Mouse (Mus musculus) retina, embryonic 14.5 days (tissue): Measurements from ENCODE around the gene Ypel2.

Experiments used
- DNase-seq: peaks from one replicate; pipeline ENCODE4 v3.0.0-alpha.2; 2015; ENCODE audit warnings: low spot score

Gene Ypel2

GRCm38 (mm10) chr11:86962362-86962761 lies 31.1 kb downstream of the Ypel2 start:
- no peak for DNase-seq

DNA sequence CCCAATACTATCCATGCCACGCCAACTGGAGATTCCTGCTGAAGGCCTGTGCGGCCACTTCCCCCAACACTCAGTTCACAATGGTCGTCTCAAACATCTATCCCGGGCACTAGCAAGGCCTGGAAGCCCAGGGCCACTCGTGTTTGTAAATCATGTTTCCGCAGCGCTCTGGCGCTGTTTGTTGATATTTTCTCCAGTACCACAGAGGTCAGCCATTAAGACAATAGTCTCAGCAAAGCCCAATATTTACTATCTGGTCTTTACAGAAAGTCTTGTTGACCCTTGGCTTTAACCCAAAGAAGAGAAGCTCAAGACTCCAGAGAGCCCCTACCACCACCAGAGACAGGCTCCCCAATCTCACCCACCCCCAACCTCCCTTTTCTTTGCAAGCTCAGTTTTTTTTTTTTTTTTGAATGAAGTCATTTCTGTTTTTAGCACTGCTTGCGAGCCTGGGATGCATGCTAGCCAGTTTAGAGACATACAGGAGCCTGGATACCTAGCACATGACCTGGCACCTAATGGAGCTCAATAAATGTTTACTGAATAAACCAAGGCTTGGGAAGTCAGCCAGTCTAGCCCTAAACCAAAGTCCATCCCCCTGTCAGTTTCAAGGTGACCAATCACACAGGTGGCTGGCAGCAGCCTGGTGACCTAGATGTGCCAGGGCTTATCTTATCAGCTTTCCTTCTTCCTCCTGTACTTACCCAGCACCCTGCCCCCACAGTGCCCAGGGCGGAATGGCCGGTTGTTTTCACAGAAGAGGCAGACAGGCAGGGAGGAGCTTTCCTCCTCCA lies 31.8 kb downstream of the Ypel2 start:
- DNase-seq = peak; percentile 59

- no peak for DNase-seq
Measured at GRCm38 (mm10) chr11:86960331-86960730, 33.2 kb downstream of the Ypel2 start.

GRCm38 (mm10) chr11:86958721-86959675 lies 34.5 kb downstream of the Ypel2 start:
- DNase-seq = peak; percentile 24

DNA sequence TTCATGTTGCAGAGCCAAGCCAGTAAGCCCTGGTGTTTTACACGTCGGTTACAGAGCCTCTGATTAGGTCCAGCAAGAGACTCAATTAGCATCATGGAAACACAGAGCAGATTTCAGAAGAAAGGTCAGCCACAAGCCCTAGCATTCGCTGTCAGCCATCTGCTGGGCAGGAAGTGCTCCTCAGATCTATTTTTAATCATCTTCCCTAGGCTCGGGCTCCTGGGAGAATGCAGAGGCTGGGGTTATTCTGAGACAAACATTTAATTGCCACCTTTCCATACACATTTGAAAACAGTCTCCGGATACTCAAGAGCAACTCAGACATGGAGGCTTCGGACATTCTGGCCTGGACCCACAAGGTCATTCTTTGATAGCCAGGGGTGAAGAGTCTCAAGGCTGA lies 35.3 kb downstream of the Ypel2 start:
- DNase-seq = no peak

DNA sequence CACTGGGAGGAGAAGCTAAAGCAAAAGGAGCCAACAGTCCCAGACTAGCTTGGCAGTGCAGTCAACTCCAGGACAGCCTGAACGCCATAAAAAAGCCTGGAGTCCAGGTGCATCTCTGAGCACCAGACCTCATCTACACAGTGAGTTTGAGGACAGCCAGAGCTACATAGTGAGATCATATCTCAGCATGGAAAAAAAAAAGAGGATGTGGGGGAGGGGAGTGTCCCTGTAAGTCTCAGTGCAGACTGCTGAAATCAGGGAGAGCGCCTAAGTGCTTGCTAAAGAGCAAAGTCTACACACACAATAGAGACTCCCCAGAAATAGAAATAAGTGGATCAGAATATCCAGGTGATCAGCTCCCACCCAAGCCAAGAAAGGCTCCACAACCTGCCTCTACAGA lies 37.1 kb downstream of the Ypel2 start:
- no peak for DNase-seq

GRCm38 (mm10) chr11:86954616-86955270 lies 38.8 kb downstream of the Ypel2 start:
- DNase-seq = no peak

DNA sequence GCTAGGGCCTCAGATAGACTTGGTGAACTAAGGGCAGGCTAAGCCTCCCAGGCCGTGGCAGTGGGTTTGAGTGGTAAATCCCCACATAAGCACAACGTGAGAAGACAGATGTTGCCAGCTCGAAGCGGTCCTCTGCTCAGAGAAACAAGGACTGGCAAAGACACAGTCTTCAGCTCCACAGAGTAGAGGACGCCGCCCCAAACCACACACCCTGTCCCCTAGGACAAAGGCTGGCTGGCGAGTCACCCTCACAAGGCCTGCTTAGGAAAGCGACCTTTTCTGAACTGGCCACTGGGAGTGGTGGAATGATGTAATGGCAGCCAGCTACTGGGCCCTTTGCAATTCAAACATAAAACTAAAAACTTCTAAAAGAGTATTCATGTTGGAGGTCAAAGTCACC lies 40.4 kb downstream of the Ypel2 start:
- no peak for DNase-seq

DNA sequence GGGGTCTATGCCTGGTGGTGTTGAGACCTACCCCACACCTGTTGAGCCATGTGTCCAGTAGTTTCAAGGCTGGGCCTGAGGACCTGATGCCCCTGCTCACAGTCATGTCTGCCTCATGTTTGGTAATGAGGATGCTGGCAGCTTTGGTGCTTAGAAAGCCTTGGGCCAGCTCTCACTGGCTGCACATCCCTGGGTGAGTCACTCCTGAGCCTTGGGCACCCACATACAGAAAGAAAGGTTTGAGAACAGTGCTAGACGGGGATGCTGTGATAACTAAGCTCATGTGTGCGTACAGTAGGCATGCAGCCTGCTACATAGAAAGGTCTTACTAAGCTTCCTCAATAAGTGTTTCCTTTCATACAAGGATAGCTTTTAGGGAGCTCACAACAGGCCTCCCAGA lies 40.8 kb downstream of the Ypel2 start:
- DNase-seq = no peak

DNA sequence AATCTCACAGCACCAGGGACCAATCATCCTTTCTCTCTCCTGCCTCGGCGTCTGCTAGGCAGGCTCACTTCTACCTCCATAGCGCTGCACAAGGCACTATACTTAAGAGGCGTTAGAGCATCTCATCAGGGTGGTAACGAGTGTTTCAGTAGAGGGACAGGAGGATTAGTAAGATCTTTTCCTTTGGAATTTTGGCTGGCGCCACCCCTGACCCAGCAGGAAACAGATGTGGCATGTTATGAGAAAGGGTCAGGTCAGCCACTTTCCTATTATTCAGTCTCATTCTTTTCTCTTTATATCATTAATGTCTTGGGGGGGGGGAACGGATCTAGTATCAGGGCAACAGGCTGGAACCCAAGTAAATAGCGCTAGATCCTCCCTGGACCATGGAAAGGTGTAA lies 41.8 kb downstream of the Ypel2 start:
- no peak for DNase-seq

DNA sequence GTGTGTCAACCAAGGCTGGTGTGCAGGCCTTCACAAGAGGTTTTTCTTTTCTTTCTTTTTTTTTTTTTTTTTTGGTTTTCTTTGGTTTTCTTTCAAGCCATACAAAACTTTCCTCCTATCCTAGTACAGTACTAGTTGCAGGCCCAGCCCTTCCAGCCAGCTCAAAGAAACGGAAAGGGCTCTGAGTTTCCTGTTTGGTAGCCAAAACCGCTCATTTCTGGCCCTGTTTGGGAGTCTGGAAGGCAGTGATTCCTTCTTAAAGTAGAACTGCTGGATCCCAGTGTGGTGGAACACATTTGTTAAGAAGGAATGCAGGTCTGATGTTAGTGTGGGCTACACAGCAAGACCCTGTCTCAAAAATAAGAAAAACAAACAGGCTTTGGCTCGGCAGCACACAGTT lies 43.0 kb downstream of the Ypel2 start:
- DNase-seq = no peak

DNA sequence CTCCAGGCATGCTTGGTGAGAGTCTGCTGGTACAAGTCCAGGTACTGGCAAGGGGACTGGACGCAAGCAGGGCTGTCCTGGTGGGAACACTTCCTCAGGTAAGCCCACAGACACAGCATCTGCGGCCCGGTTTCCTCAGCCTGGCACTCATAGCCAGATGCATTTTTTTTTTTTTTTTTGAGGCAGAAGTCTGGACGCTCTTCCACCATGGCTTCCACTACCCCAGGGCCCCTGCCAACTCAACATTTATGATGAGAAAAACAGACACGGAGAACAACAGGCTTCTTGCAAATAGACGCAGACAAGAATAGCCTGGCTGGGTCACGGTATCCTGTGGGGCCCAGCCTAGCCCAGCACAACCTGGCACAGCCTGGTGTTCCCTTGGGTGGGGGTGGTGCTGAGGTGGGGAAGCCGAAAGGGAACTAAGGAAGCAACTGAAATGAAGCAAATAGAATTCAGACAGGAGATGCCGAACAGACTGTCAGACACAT lies 43.5 kb downstream of the Ypel2 start:
- no peak for DNase-seq

- no peak for DNase-seq
Measured at GRCm38 (mm10) chr11:86946644-86947195, 46.8 kb downstream of the Ypel2 start.

GRCm38 (mm10) chr11:86945933-86946332 lies 47.6 kb downstream of the Ypel2 start:
- no peak for DNase-seq

DNA sequence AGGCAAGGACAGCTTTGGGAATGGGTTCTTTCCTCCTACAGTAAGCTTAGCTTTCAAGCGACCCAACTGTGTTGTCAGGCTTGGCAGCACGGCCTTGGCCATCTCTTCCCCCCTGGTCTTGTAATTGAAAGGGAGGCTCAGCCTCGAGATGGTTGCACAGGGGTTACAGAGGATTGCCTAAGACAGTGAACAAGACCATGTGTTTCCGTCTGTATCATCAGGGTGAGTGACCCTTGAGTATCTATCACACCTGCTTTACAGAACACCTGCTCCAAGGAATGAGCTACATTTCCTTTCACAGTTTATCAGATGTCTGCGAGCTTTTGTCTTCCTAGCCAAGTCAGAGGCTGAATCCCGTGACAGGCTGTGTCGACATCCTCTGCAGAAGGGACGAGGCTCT lies 48.4 kb downstream of the Ypel2 start:
- no peak for DNase-seq

- DNase-seq = no peak
Measured at GRCm38 (mm10) chr11:86944539-86944938, 49.0 kb downstream of the Ypel2 start.

- no peak for DNase-seq
Measured at GRCm38 (mm10) chr11:86941904-86942303, 51.6 kb downstream of the Ypel2 start.

DNA sequence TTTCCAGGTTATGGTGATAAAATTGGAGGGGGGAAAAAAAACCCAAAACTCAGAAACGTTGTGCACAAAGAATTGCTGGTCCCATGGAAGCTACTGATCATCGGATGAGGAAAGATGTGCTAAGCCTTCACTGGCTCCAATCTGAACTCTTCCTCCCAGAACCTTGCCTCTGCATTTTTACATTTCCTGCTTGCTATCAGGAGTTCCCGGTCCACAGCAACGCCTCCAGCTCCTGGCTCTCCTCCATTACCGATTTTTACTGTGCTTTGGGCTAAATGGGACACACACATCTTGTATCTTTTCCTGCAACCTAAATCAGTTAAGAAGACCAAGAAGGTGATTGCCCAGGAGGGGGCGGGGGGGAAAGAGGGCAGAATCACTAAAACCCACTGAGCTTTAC lies 54.0 kb downstream of the Ypel2 start:
- no peak for DNase-seq

GRCm38 (mm10) chr11:86938551-86938950 lies 55.0 kb downstream of the Ypel2 start:
- DNase-seq = no peak

DNA sequence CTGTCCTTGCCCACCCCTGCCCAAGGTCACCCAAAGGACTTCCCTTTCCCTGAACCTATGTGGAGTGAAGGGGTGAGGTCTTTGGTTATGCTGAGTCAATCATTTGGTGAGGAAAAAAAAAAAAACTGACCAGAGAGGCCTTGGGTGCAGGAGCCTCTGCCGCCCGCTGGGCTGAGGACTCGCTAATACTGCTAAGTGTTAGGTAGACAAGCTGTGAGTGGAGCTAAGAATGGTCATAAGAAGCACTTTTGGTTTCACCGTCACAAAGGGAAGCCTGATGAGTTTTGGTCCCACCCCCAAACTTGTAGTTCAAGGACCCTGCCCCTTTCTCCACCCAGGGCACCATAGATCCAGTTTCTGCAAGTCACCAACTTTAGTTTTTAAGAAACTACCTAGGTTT lies 55.4 kb downstream of the Ypel2 start:
- no peak for DNase-seq

DNA sequence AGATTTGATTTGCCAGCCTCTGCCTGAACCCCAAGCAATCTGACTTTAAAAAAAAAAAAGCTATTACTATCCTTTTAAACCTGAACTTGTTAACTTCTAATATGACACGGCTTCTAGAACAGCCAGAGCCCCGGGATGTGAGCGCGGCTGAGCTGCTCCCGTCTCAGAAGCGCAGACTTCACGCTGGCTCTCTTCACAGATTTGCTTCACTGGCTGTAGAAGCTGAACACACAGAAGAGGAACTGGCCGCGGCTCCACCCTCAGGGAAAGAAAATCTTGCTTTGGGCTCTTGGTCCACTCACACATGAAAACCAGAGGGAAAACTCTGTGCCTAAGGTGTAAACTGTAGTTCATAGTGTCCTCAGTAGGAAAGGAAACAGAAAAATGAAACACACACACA lies 56.6 kb downstream of the Ypel2 start:
- no peak for DNase-seq

DNA sequence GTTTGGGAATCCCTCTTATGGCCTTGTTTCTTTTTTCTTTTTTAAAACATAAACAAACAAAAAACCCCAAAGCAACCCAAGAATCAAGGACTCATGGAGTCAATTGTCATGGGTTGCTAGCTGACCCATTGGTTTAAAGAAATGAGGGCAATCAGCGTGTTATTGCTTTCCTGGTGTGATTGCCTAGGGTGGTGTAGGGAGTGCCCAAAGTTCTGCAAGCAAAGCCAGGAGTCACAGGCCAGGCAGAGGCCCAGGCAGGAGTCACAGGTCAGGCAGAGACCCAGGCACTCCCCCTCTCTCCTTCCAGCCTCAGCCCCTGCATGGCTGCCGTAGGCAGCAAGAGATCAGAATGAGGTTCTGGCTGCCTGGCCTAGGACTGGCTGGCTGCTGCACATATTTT lies 58.6 kb downstream of the Ypel2 start:
- DNase-seq = no peak
